Mouse (Mus musculus): ENCODE results near the gene Runx1.
A peak's percentile ranks its signal among the peaks of the same experiment; 100 is the strongest.

The Runx1 gene

GRCm38 (mm10) chr16:92757564-92757963 lies 68.4 kb downstream of the Runx1 start:
- DNase-seq (ENCODE audit: inconsistent age in 2 of 2, low spot score in 1 of 2), result no peak

- no peak for DNase-seq (ENCODE audit: inconsistent age in 2 of 2, low spot score in 1 of 2)
Observed at GRCm38 (mm10) chr16:92753944-92754343, 72.0 kb downstream of the Runx1 start.

- no peak for DNase-seq (ENCODE audit: inconsistent age in 2 of 2, low spot score in 1 of 2)
Observed at GRCm38 (mm10) chr16:92753139-92753538, 72.8 kb downstream of the Runx1 start.

- DNase-seq (ENCODE audit: inconsistent age in 2 of 2, low spot score in 1 of 2), result no peak
Observed at GRCm38 (mm10) chr16:92748272-92748671, 77.7 kb downstream of the Runx1 start.

- no peak for DNase-seq (ENCODE audit: inconsistent age in 2 of 2, low spot score in 1 of 2)
Observed at GRCm38 (mm10) chr16:92747062-92747461, 78.9 kb downstream of the Runx1 start.

- no peak for DNase-seq (ENCODE audit: inconsistent age in 2 of 2, low spot score in 1 of 2)
Observed at GRCm38 (mm10) chr16:92745239-92745638, 80.7 kb downstream of the Runx1 start.

GRCm38 (mm10) chr16:92744172-92744777 lies 81.7 kb downstream of the Runx1 start:
- peak in 1 of 2 experiments; percentile 26 for DNase-seq (ENCODE audit: inconsistent age in 2 of 2, low spot score in 1 of 2)

- no peak for DNase-seq (ENCODE audit: inconsistent age in 2 of 2, low spot score in 1 of 2)
Observed at GRCm38 (mm10) chr16:92743755-92744154, 82.2 kb downstream of the Runx1 start.

- no peak for DNase-seq (ENCODE audit: inconsistent age in 2 of 2, low spot score in 1 of 2)
Observed at GRCm38 (mm10) chr16:92741342-92741741, 84.6 kb downstream of the Runx1 start.

- no peak for DNase-seq (ENCODE audit: inconsistent age in 2 of 2, low spot score in 1 of 2)
Observed at GRCm38 (mm10) chr16:92740541-92740940, 85.4 kb downstream of the Runx1 start.

GRCm38 (mm10) chr16:92739997-92740396 lies 86.0 kb downstream of the Runx1 start:
- DNase-seq (ENCODE audit: inconsistent age in 2 of 2, low spot score in 1 of 2), result no peak

- DNase-seq (ENCODE audit: inconsistent age in 2 of 2, low spot score in 1 of 2), result no peak
Observed at GRCm38 (mm10) chr16:92739071-92739793, 86.7 kb downstream of the Runx1 start.

GRCm38 (mm10) chr16:92738476-92739010 lies 87.4 kb downstream of the Runx1 start:
- no peak for DNase-seq (ENCODE audit: inconsistent age in 2 of 2, low spot score in 1 of 2)

- no peak for DNase-seq (ENCODE audit: inconsistent age in 2 of 2, low spot score in 1 of 2)
Observed at GRCm38 (mm10) chr16:92726870-92727269, 99.1 kb downstream of the Runx1 start.

- no peak for DNase-seq (ENCODE audit: inconsistent age in 2 of 2, low spot score in 1 of 2)
Observed at GRCm38 (mm10) chr16:92724526-92724925, 101.4 kb downstream of the Runx1 start.

- DNase-seq (ENCODE audit: inconsistent age in 2 of 2, low spot score in 1 of 2), result no peak
Observed at GRCm38 (mm10) chr16:92720678-92721077, 105.3 kb downstream of the Runx1 start.

- DNase-seq (ENCODE audit: inconsistent age in 2 of 2, low spot score in 1 of 2), result no peak
Observed at GRCm38 (mm10) chr16:92719725-92720124, 106.2 kb downstream of the Runx1 start.

- DNase-seq (ENCODE audit: inconsistent age in 2 of 2, low spot score in 1 of 2), result peak in 1 of 2 experiments; percentile 48
Observed at GRCm38 (mm10) chr16:92715599-92716483, 110.1 kb downstream of the Runx1 start.

GRCm38 (mm10) chr16:92710161-92710560 lies 115.8 kb downstream of the Runx1 start:
- DNase-seq (ENCODE audit: inconsistent age in 2 of 2, low spot score in 1 of 2), result no peak

GRCm38 (mm10) chr16:92708718-92709117 lies 117.2 kb downstream of the Runx1 start:
- no peak for DNase-seq (ENCODE audit: inconsistent age in 2 of 2, low spot score in 1 of 2)

GRCm38 (mm10) chr16:92707712-92708111 lies 118.2 kb downstream of the Runx1 start:
- DNase-seq (ENCODE audit: inconsistent age in 2 of 2, low spot score in 1 of 2), result no peak
